Mouse (Mus musculus) embryonic facial prominence, embryonic 11.5 days (tissue): ENCODE results near the gene Erc1. TPM values are rescaled to one million over a fixed set of nuclear protein-coding genes. Genes with fewer than 3 reads are reported as not detected.

Experiments
- ATAC-seq: fragments of 200-750 bp; cut with Nextera tagmentation; replicated peaks from 2 replicates; pipeline ENCODE4 v1.8.0; 2017; ENCODE audit warnings: low read depth; ENCODE audit not compliant: insufficient number of reproducible peaks, low FRiP score, low TSS enrichment
- DNase-seq: peaks from one replicate; pipeline ENCODE4 v3.0.0-alpha.2; 2015; ENCODE audit warnings: low spot score
- H3K27ac ChIP-seq: fragments of 300-500 bp; sonication (generic); replicated peaks from 2 replicates; pipeline ENCODE4 v1.5.1; 2014; ENCODE audit warnings: mild to moderate bottlenecking, low read depth, low read length, control low read depth
- H3K27me3 ChIP-seq: fragments of 300-500 bp; sonication (generic); 2 replicates; pipeline ENCODE4 v1.6.1; 2014; ENCODE audit warnings: mild to moderate bottlenecking, low read length, moderate library complexity, mixed read lengths; ENCODE audit not compliant: control insufficient read depth, insufficient read depth
- H3K36me3 ChIP-seq: fragments of 300-500 bp; sonication (generic); replicated peaks from 2 replicates; pipeline ENCODE4 v1.6.1; 2014; ENCODE audit warnings: low read depth, mild to moderate bottlenecking, low read length, moderate library complexity, mixed read lengths; ENCODE audit not compliant: control insufficient read depth, insufficient read depth
- H3K4me1 ChIP-seq: fragments of 300-500 bp; sonication (generic); 2 replicates; pipeline ENCODE4 v1.6.1; 2014; ENCODE audit warnings: low read length, mixed read lengths; ENCODE audit not compliant: control insufficient read depth, insufficient read depth
- H3K4me2 ChIP-seq: fragments of 300-500 bp; sonication (generic); 2 replicates; pipeline ENCODE4 v1.6.1; 2014; ENCODE audit warnings: low read depth, mild to moderate bottlenecking, control low read depth, low read length, moderate library complexity
- H3K4me3 ChIP-seq: fragments of 300-500 bp; sonication (generic); 2 replicates; pipeline ENCODE4 v1.5.1; 2014; ENCODE audit warnings: low read depth, low read length, control low read depth
- H3K9ac ChIP-seq: fragments of 300-500 bp; sonication (generic); replicated peaks from 2 replicates; pipeline ENCODE4 v1.6.1; 2014; ENCODE audit warnings: mild to moderate bottlenecking, control low read depth, low read length
- H3K9me3 ChIP-seq: fragments of 300-500 bp; sonication (generic); replicated peaks from 2 replicates; pipeline ENCODE4 v1.6.1; 2016; ENCODE audit warnings: mild to moderate bottlenecking, low read length, inconsistent platforms, mixed read lengths; ENCODE audit not compliant: control insufficient read depth
- WGBS: fragments of 180-500 bp; shearing (Covaris S2); extraction: QIAGEN DNeasy Blood & Tissue Kit; methylation state at CpG from one replicate; pipeline ENCODE4 v1.1.7; 2014; 5-methylcytosine and 5-hydroxymethylcytosine counted together
- polyA plus RNA-seq: library from polyadenylated mRNA; unstranded; fragments of >200 nt; fragmentation: Nextera tagmentation; extraction: Ambion mirVana; gene quantifications from 2 replicates; pipeline ENCODE4 v1.2.1, GENCODE M21; 2014

Erc1 gene
- polyA plus RNA-seq, 1 experiment from 2014 or later: 27.6 TPM

- no peaks in the 10 kb centered on the region for H3K27me3 ChIP-seq
- ATAC-seq: no peak
- H3K4me3 ChIP-seq: no peak overlapping the region
- H3K9me3 ChIP-seq: no peaks in the 10 kb centered on the region
- no peak overlapping the region for H3K27ac ChIP-seq
- no peak overlapping the region for H3K4me2 ChIP-seq
- no peak overlapping the region for H3K9ac ChIP-seq
- H3K4me1 ChIP-seq: no peaks in the 10 kb centered on the region
- 60% methylated on average over 5 of the region's 5 CpGs for WGBS
- H3K36me3 ChIP-seq: no peaks in the 10 kb centered on the region; the same call in 1 of the 2 replicates
- no peak for DNase-seq
Observed at GRCm38 (mm10) chr6:119757796-119758195, 90.2 kb downstream of the Erc1 start.

GRCm38 (mm10) chr6:119755866-119756265 lies 92.1 kb downstream of the Erc1 start:
- 50% methylated on average over 3 of the region's 3 CpGs for WGBS
- no peak overlapping the region for H3K4me2 ChIP-seq
- no peaks in the 10 kb centered on the region for H3K4me1 ChIP-seq
- no peak overlapping the region for H3K9ac ChIP-seq
- no peak overlapping the region for H3K27ac ChIP-seq
- no peak for ATAC-seq
- H3K36me3 ChIP-seq: no peaks in the 10 kb centered on the region; the same call in 1 of the 2 replicates
- H3K4me3 ChIP-seq: no peak overlapping the region
- DNase-seq: no peak
- H3K27me3 ChIP-seq: no peaks in the 10 kb centered on the region
- no peaks in the 10 kb centered on the region for H3K9me3 ChIP-seq

GRCm38 (mm10) chr6:119749093-119749635 lies 98.8 kb downstream of the Erc1 start:
- no peak overlapping the region for H3K4me3 ChIP-seq
- H3K9me3 ChIP-seq: no peaks in the 10 kb centered on the region
- no peak overlapping the region for H3K27ac ChIP-seq
- no peaks in the 10 kb centered on the region for H3K4me1 ChIP-seq
- H3K9ac ChIP-seq: no peak overlapping the region
- ATAC-seq (no peak), DNase-seq (no peak)
- no peaks in the 10 kb centered on the region for H3K36me3 ChIP-seq
- H3K4me2 ChIP-seq: no peak overlapping the region
- 85% methylated on average over 7 of the region's 7 CpGs for WGBS
- no peaks in the 10 kb centered on the region for H3K27me3 ChIP-seq

GRCm38 (mm10) chr6:119741861-119742260 lies 106.1 kb downstream of the Erc1 start:
- Histone ChIP-seq H3K4me3 (no peak overlapping the region), H3K9ac (no peak overlapping the region), H3K9me3 (no peaks in the 10 kb centered on the region), H3K4me2 (no peak overlapping the region), H3K27ac (no peak overlapping the region), H3K36me3 (peaks cover 3% of the 10 kb centered on the region; the same call in 1 of the 2 replicates), H3K27me3 (no peaks in the 10 kb centered on the region), H3K4me1 (no peaks in the 10 kb centered on the region)
- ATAC-seq (no peak), DNase-seq (no peak)
- WGBS: 73% methylated on average over 2 of the region's 2 CpGs

GRCm38 (mm10) chr6:119740541-119740940 lies 107.4 kb downstream of the Erc1 start:
- WGBS: 86% methylated on average over 3 of the region's 3 CpGs
- no peak for ATAC-seq

GRCm38 (mm10) chr6:119738638-119739375 lies 109.2 kb downstream of the Erc1 start:
- no peaks in the 10 kb centered on the region for H3K9me3 ChIP-seq
- peaks cover 3% of the 10 kb centered on the region; the same call in 1 of the 2 replicates for H3K36me3 ChIP-seq
- DNase-seq: no peak
- no peaks in the 10 kb centered on the region for H3K4me1 ChIP-seq
- WGBS: 94% methylated on average over 4 of the region's 4 CpGs
- no peak for ATAC-seq
- no peak overlapping the region for H3K4me3 ChIP-seq
- H3K9ac ChIP-seq: no peak overlapping the region
- no peaks in the 10 kb centered on the region for H3K27me3 ChIP-seq
- no peak overlapping the region for H3K4me2 ChIP-seq
- no peak overlapping the region for H3K27ac ChIP-seq

More at GRCm38 (mm10) chr6:119740541-119740940, 107.4 kb downstream of the Erc1 start:
- Histone ChIP-seq H3K36me3 (peaks cover 3% of the 10 kb centered on the region; the same call in 1 of the 2 replicates), H3K4me1 (no peaks in the 10 kb centered on the region), H3K9me3 (no peaks in the 10 kb centered on the region), H3K4me3 (no peak overlapping the region), H3K9ac (no peak overlapping the region), H3K27me3 (no peaks in the 10 kb centered on the region), H3K4me2 (no peak overlapping the region), H3K27ac (no peak overlapping the region)
- no peak for DNase-seq

- Histone ChIP-seq H3K4me2 (no peak overlapping the region), H3K27ac (no peak overlapping the region), H3K36me3 (no peaks in the 10 kb centered on the region; the same call in 1 of the 2 replicates), H3K9ac (no peak overlapping the region), H3K4me1 (no peaks in the 10 kb centered on the region), H3K27me3 (no peaks in the 10 kb centered on the region), H3K9me3 (no peaks in the 10 kb centered on the region), H3K4me3 (no peak overlapping the region)
- no peak for DNase-seq
- no peak for ATAC-seq
- 93% methylated on average over 4 of the region's 4 CpGs for WGBS
Observed at GRCm38 (mm10) chr6:119737716-119738115, 110.3 kb downstream of the Erc1 start.

- ATAC-seq: no peak
- H3K36me3 ChIP-seq: no peaks in the 10 kb centered on the region
- H3K27me3 ChIP-seq: no peaks in the 10 kb centered on the region
- no peak overlapping the region for H3K4me2 ChIP-seq
- H3K9me3 ChIP-seq: no peaks in the 10 kb centered on the region
- H3K9ac ChIP-seq: no peak overlapping the region
- H3K27ac ChIP-seq: no peak overlapping the region
- 95% methylated on average over 2 of the region's 2 CpGs for WGBS
- no peak overlapping the region for H3K4me3 ChIP-seq
- no peaks in the 10 kb centered on the region for H3K4me1 ChIP-seq
- DNase-seq: no peak
Observed at GRCm38 (mm10) chr6:119735937-119736336, 112.0 kb downstream of the Erc1 start.
